Mouse (Mus musculus) spleen, embryonic (tissue): ENCODE measurements around the gene Nup98.

Source experiments
- CTCF ChIA-PET: fragments of 350-600 bp; sonication (Branson Sonifier 250); formaldehyde crosslinking; loops from one replicate; lab custom pipeline; 2022; lab: Charles Lee

The Nup98 gene

GRCm38 (mm10) chr7:102078517-102078916 lies 131.5 kb downstream of the Nup98 start:
- CTCF ChIA-PET, result no interaction called here

GRCm38 (mm10) chr7:102076714-102077296 lies 133.2 kb downstream of the Nup98 start:
- CTCF ChIA-PET, result no interaction called here
